Mouse (Mus musculus): Measurements from ENCODE around the gene Mfsd9.

- no peak for TF ChIP-seq CTCF (IDR thresholded peaks at IDR 0.05; ENCODE audit: low read depth)
- peak; percentile 81 for TF ChIP-seq EP300 (IDR thresholded peaks at IDR 0.05; ENCODE audit: low read depth)
Observed at GRCm38 (mm10) chr1:40771196-40771970, 19.1 kb downstream of the Mfsd9 start.

All from liver, embryonic 14.5 days (tissue).